ENCODE assay signal across 11 mouse cellular contexts in the genomic region with DNA sequence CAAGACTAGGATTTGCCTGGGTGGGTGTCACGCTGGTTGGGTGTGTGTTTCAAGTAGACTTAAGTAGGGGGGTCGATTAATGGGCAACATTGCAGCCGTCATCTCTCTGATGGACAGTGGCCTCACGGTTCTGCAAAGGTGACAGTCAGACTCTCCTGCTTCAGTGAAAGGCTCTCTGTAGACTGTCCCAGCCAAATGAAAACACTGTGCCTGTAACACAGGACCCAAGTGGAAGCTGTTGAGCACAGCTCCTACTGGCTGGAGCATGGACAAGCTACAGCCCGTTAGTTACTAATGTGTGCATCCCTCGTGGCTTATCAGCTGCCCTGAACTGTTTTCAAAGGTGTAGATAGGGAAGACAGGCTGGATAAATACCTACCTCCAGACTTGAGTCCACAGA. TPM values are rescaled to one million over a fixed set of nuclear protein-coding genes. Genes with fewer than 3 reads are reported as not detected.
A peak's percentile ranks its signal among the peaks of the same experiment; 100 is the strongest.
DNase-seq lines count a peak whose midpoint lies in the region; ATAC-seq and TF ChIP-seq lines count a peak whose summit lies in the region.
"Had no signal": no experiment of that assay in that cellular context is flagged by ENCODE, and none has a peak within 500 bp of the region (broad histone marks: within the 10 kb centered on the region; RNA-seq: fewer than 3 reads in every experiment).

No protein-coding gene starts in this region.

- peak overlapping the region; percentile 4 for H3ac ChIP-seq in C2C12 (ENCODE audit: control insufficient read depth, insufficient read length, low read depth)

- no peak for ATAC-seq in forebrain, embryonic 16.5 days
- no peak for ATAC-seq in limb, embryonic 15.5 days (ENCODE audit: insufficient number of reproducible peaks, low FRiP score, low TSS enrichment, low read depth)
- no peak for ATAC-seq in erythroid progenitor cell, adult 5-6 weeks (replicated peaks; ENCODE audit: low FRiP score, poor library complexity, severe bottlenecking)

- H3K79me2 ChIP-seq in C2C12 (ENCODE audit: control insufficient read depth, insufficient read depth) = peaks cover 84% of the 10 kb centered on the region

- peaks cover 18% of the 10 kb centered on the region for H3K36me3 ChIP-seq in C2C12 (ENCODE audit: control insufficient read depth, insufficient read depth)
- no peaks in the 10 kb centered on the region for H3K36me3 ChIP-seq in forebrain, embryonic 16.5 days (ENCODE audit: control insufficient read depth, insufficient read depth)
- no peaks in the 10 kb centered on the region; the same call in 1 of the 2 replicates for H3K36me3 ChIP-seq in limb, embryonic 15.5 days

- peak; percentile 18 for DNase-seq in heart, adult 8-10 months (ENCODE audit: low spot score)
- DNase-seq in heart, postnatal 4 days = no peak
- no peak for DNase-seq in frontal cortex, adult 2 months (ENCODE audit: extremely low spot score in 1 of 2, low spot score in 1 of 2)
- DNase-seq in right cerebral cortex, postnatal 36 days (ENCODE audit: low spot score in 2 of 2) = no peak
- DNase-seq: cerebellum, postnatal 10 days; gastrocnemius, postnatal 10 days; thymus, postnatal 25 days had no signal

- 37% methylated on average over 6 of the region's 6 CpGs for WGBS in forebrain, embryonic 16.5 days
- WGBS in limb, embryonic 15.5 days = 58% methylated on average over 6 of the region's 6 CpGs

- TF ChIP-seq CTCF in C2C12 (IDR thresholded peaks at IDR 0.05; ENCODE audit: control insufficient read depth, insufficient read depth, insufficient read length) = no peak

- peaks cover 66% of the 10 kb centered on the region for H3K4me1 ChIP-seq in forebrain, embryonic 16.5 days (replicated peaks; ENCODE audit: control insufficient read depth, insufficient read depth, low read length)
- H3K4me1 ChIP-seq in limb, embryonic 15.5 days = peaks cover 76% of the 10 kb centered on the region

- peak overlapping the region; percentile 67 for H3K4me2 ChIP-seq in forebrain, embryonic 16.5 days (ENCODE audit: low read length)
- peak overlapping the region; percentile 50 for H3K4me2 ChIP-seq in limb, embryonic 15.5 days

- no peaks in the 10 kb centered on the region for H3K27me3 ChIP-seq in C2C12 (ENCODE audit: control insufficient read depth, insufficient read depth, insufficient read length)
- H3K27me3 ChIP-seq in forebrain, embryonic 16.5 days (replicated peaks; ENCODE audit: control insufficient read depth, insufficient read depth, low read length) = no peaks in the 10 kb centered on the region; the same call in 1 of the 2 replicates
- H3K27me3 ChIP-seq in limb, embryonic 15.5 days = 0 out of 2 replicates have a peak, but pooled peaks cover 3% of the 10 kb centered on the region

- H3K9me3 ChIP-seq in forebrain, embryonic 16.5 days (ENCODE audit: control insufficient read depth, low read length) = no peaks in the 10 kb centered on the region
- no peaks in the 10 kb centered on the region for H3K9me3 ChIP-seq in limb, embryonic 15.5 days

- H3K79me3 ChIP-seq in C2C12 (ENCODE audit: low read depth) = peaks cover 57% of the 10 kb centered on the region

- no peak overlapping the region for H3K4me3 ChIP-seq in C2C12 (ENCODE audit: insufficient read depth, poor library complexity, severe bottlenecking)
- H3K4me3 ChIP-seq in forebrain, embryonic 16.5 days (replicated peaks; ENCODE audit: low read length) = peak overlapping the region; percentile 59
- peak overlapping the region; percentile 60 for H3K4me3 ChIP-seq in limb, embryonic 15.5 days

- peak overlapping the region; percentile 85 for H3K27ac ChIP-seq in forebrain, embryonic 16.5 days (ENCODE audit: low read length)
- H3K27ac ChIP-seq in limb, embryonic 15.5 days = no peak overlapping the region

- H3K9ac ChIP-seq in forebrain, embryonic 16.5 days (replicated peaks; ENCODE audit: low read depth, low read length) = peak overlapping the region; percentile 51
- no peak overlapping the region for H3K9ac ChIP-seq in limb, embryonic 15.5 days

TF ChIP-seq in C2C12, 6 proteins besides CTCF, POLR2A, EP300 and RAD21:
- no peak for TF ChIP-seq MYOD1 (IDR thresholded peaks at IDR 0.05; ENCODE audit: control insufficient read depth, insufficient read length, low read depth)
- no peak for TF ChIP-seq CEBPB (IDR thresholded peaks at IDR 0.05; ENCODE audit: low read depth)
- no peak for TF ChIP-seq USF1 (IDR thresholded peaks at IDR 0.05; ENCODE audit: low read depth)
- no peak for TF ChIP-seq MAX (IDR thresholded peaks at IDR 0.05)
- no peak for TF ChIP-seq MYOG (IDR thresholded peaks at IDR 0.05; ENCODE audit: control insufficient read depth, extremely low read depth, insufficient read length)
- no peak for TF ChIP-seq FOSL1 (IDR thresholded peaks at IDR 0.05; ENCODE audit: insufficient read depth, low read length, poor library complexity, severe bottlenecking)

RNA-seq across cellular contexts. Expression of a gene that starts 3.5 kb away (rescaled TPM):
- total RNA-seq in heart, adult 8-10 months (2022) = 10 to 100 TPM; 46.3 to 71.9 (median 54.9) TPM
- total RNA-seq in heart, postnatal 4 days (2021) = 10 to 100 TPM; 28.3 to 29.5 TPM
- polyA plus RNA-seq in C2C12 (2012; fragmentation: generic; extraction: Trizol) = 14.5 TPM
- 20.3 and 26.1 TPM in 2 replicates for polyA plus RNA-seq in forebrain, embryonic 16.5 days (2015; fragmentation: Nextera tagmentation; extraction: Ambion mirVana)
- 34.6 and 38.1 TPM in 2 replicates for polyA plus RNA-seq in limb, embryonic 15.5 days (2015; fragmentation: Nextera tagmentation; extraction: Ambion mirVana)
- total RNA-seq in erythroid progenitor cell, adult 5-6 weeks (2015; ENCODE audit: low replicate concordance) = 1.1 TPM in 1 of 2 replicates, not detected in the other
- total RNA-seq in erythroid progenitor cell, adult 5-6 weeks (2017; ENCODE audit: low replicate concordance) = not detected in 2 replicates
- polyA plus RNA-seq in frontal cortex, adult 2 months (2012; rRNA removed) = 18.6 and 20.4 TPM in 2 replicates

RNA-seq across cellular contexts. Expression of a gene that starts 54.1 kb away (rescaled TPM):
- total RNA-seq in heart, adult 8-10 months (2022) = not detected
- total RNA-seq in heart, postnatal 4 days (2021) = not detected
- polyA plus RNA-seq in C2C12 (2012; fragmentation: generic; extraction: Trizol) = not detected
- polyA plus RNA-seq in forebrain, embryonic 16.5 days (2015; fragmentation: Nextera tagmentation; extraction: Ambion mirVana) = 0.45 and 0.67 TPM in 2 replicates
- polyA plus RNA-seq in limb, embryonic 15.5 days (2015; fragmentation: Nextera tagmentation; extraction: Ambion mirVana) = 0.19 TPM in 1 of 2 replicates, not detected in the other
- total RNA-seq in erythroid progenitor cell, adult 5-6 weeks (2015; ENCODE audit: low replicate concordance) = not detected in 2 replicates
- not detected in 2 replicates for total RNA-seq in erythroid progenitor cell, adult 5-6 weeks (2017; ENCODE audit: low replicate concordance)
- 0.56 and 0.92 TPM in 2 replicates for polyA plus RNA-seq in frontal cortex, adult 2 months (2012; rRNA removed)
- total RNA-seq: gastrocnemius, postnatal 10 days had no signal
